Mouse (Mus musculus): ENCODE measurements around the gene Ptch2.

Gene Ptch2

DNA sequence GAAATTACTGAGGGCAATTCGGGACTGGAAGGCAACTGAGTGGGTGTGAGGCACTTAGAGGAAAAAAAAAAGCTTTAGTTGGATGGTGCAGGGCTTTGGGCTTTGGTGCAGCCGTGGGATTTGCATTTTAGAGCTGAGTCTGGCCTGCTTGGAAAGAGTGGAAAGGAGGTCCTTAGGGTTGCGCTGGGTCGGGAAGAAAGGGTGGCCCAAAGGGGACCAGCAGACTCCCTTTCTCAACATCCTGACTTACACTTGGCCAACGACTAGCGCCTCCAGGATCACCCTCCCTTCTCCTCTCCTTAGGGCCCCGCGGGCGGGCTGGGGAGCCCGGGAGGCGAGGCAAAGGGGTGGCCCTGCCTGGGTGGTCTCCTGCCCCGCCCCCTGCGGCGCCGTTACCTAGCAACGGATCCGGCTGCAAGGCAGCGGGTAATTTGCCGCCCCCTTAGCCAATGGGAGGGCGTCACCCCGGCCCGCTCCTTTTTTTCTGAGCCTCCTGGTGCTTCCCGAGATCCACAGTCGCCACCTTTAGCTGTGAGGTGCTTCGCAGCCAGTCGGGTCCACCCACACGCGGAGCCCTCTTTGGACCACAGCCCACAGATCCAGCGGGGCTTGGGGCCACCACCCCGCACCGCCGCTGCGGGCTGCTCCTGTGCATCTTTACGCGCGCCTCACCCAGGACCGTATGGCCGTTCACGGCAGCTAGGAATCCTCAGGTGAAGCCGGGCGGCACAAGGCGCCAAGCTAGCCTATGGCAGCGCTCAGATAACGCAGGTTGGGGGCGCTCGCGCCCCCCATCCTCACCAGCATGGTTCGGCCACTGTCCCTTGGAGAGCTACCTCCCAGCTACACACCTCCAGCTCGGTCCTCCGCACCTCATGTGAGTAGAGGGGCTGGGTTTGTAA is at the start of gene Ptch2:
TSS of gene Ptch2 (plus strand) at position 525 of the 902 bp plus-strand sequence.
- DNase-seq (ENCODE audit: low read depth, low spot score), result no peak

DNA sequence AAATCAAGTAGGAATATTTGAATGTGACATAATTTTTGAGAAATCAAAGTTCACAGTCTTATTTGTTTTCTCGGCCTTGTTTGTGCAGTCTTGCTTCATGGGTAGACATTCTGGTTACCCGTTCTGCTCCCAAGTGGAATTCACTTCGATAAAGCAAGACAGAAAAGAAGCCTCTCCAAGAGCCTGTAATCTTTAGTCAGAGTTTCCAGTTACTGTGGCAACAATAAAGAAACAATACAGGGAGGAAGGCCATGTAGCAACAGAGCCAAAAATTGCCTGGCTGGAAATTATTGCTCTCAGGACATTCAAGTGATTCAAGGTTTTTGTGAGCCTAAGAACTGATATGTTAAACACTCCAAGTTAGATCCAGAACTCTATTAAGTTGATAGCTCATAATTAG is 47.0 kb upstream of the Ptch2 start:
- no peak for DNase-seq (ENCODE audit: low read depth, low spot score)

DNA sequence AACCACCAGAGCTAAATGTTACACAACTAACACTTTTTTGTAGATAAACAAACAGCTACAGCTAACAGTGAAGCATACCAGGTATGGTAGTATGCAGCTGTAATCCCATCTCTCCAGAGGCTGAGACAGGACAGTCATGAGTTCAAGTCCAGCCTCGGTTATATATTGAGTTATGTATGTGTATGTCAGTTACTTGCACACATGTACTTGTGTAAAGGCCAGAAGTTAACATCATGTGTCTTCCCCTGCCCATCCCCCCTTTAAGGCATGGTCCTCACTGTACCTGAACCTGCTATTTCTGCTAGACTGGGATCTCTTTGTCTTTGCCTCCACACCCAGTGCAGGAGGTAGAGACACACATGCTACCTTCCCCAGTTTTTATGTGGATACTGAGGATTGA is 46.4 kb upstream of the Ptch2 start:
- no peak for DNase-seq (ENCODE audit: low read depth, low spot score)

DNA sequence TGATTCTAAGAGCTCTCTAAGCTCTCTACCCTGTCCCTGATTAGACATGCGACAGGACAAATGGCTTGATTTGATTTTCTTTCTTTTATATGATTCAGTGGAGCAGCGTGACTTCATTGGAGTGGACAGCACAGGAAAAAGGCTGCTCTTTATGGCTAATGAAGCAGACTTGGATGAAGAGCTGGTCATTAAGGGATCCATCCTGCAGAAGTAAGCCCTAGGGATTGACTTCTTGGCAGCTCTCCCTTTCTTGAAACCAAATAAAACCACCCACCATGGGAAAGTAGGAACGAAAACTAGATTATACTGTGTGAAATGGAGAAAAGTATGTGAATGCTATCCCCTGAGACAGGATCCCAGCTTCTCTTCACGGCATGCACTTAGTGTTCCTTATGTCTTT is 43.2 kb upstream of the Ptch2 start:
- no peak for DNase-seq (ENCODE audit: low read depth, low spot score)

DNA sequence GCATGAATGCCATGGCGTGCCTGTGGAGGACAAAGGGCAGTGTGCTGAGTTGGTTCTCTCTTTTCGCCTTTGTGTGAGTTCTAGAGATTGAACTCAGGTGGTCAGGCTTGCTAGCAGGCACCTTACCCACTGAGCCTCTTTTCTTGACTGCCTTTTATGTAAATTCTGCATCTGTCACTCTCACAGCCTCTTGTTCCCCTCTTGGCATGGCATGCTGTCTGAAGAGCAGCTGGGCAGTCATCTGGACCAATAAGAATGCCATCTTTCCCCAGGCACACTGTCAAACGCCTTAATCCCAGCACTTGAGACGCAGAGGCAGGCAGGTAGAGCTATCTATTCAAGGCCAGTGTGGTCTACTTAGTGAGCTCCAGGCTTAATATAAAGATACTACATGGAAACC is 41.9 kb upstream of the Ptch2 start:
- DNase-seq (ENCODE audit: low read depth, low spot score), result no peak

DNA sequence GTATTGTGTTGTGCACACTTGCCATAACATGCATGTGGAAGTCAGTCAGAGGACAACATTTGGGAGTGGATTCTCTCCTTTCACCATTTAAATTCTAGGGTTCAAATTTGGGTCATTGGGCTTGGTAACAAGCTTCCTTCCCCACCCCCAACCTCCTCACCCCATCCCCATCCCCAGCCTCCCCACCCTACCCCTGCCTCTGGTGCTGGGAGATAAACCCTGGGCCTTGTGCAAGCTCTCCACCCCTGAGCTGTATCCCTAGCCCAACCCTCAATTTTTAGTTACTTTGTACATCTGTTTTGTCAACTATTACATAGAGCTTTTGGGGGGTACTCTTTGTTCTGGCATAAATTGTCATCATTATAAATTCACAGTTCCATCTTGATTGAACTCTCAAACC is 39.8 kb upstream of the Ptch2 start:
- no peak for DNase-seq (ENCODE audit: low read depth, low spot score)

DNA sequence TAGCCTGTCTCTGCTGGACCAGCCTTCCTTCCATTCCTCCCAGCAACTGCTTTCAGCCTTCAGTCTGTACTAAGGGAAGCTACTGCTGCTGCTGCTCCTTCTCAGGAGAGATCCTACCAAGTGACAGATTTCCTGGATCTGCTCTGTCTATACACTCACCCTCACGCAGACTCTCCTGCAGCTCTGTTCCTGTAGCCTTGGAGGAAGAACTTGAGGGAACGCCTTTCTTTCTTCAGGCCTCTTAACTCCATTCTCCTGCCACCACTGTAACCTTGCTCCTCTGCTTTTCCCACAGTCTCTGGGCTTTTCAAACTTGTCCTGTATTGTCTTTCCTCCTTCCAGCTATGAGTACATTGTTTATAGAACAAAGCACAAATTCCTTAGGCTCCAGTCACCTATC is 39.4 kb upstream of the Ptch2 start:
- no peak for DNase-seq (ENCODE audit: low read depth, low spot score)

DNA sequence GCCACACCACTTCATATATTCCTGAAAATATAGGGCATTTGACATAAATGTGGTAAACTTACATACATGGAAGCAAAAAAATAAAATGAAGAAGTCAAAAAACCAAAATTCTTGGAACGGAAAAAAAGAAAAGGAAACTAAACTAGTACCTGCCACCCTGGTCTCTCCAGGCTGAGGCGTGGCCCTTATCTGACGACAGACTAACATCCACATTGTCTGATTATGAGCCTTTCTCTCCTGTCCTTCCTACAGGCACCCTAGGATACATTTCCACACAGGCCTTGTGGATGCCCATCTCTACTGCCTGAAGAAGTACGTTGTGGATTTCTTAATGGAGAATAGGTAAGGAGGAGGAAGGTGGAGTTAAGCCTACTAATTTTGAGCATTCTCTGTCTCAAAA is 37.4 kb upstream of the Ptch2 start:
- DNase-seq (ENCODE audit: low read depth, low spot score), result no peak

DNA sequence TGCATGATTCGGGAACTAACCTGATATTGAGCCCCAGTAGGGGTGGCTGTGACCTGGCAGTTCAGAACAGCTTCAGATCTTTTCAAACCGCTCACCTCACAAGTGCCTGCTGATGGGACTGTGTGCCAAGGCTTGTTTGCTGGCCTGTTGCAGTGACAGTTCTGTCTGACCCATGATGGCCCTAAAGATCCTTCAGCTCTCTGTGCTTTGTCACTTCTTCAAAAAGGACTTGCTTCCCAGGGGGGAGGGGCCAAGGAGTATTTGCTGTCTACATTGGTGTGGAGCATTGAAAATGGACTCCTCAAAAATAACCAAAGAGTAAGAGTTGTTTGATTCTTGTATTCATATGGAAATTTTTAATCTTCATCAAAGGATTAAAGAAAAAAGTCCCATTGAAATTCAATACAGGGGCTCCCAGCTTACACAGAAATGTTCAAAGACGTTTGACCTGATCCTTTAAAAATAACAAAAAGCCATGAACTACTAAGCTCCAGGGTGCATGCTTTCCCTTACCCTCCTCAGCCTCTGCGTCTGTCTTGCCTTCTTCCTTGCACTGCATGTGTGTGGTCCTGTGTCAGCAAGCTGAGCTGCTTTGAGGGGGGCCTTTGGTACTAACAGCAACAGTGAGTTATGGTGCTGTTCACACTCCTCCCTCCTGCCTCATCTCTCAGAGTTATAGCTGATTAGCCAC is 33.0 kb upstream of the Ptch2 start:
- no peak for DNase-seq (ENCODE audit: low read depth, low spot score)

DNA sequence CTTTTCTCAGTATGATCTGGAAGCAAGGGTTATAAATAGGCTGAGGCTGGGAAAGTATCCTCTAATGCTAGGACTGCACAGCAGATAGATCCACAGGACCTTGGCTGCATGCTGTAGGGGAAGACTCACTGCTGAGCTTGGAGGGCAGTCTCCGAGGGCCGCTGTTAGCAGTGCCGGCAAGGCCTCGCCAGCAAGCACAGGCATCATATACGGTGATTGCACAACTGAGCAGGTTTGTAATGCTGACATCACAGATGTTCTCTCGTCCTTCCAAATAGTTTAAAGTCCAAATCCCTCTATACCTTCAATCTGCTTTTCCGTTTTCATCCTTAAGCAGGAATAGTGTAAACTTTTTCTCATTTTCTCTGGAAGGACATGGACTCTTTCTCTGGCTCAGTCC is 27.8 kb upstream of the Ptch2 start:
- DNase-seq (ENCODE audit: low read depth, low spot score), result no peak

DNA sequence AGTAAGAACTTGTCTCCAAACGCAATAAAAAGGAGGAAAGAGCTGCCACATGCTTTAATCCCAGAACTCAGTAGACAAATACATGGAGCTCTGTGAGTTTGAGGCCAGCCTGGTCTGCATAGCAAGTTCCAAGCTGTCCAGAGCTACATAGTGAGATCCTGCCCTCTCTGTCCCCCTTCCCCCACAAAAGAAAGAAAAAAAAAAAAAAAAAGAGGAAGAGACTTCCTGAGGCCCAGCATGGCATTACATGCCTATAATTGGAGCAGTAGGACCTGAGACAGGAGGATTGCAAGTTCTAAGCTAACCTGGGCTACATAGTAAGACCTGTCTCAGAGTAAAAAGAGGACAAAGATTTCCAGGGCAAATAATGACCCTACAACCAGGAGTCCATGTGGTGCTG is 26.2 kb upstream of the Ptch2 start:
- no peak for DNase-seq (ENCODE audit: low read depth, low spot score)

DNA sequence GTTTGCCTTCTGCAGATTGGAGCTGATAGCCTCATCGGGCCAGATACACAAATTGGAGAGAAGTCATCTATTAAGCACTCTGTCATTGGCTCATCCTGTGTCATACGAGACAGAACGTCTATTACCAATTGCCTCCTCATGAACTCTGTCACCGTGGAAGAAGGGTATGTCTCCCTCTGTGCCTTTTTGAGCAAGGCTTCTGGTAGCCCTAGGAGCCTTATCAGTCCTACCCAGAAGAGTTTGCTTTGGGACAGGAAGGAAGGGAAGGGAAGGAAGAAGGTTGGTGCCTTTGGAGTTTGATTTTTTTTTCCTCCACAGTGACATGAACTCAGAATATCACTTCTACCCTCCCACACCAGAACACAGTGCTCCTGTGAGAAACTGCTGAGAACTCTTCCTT is 25.3 kb upstream of the Ptch2 start:
- no peak for DNase-seq (ENCODE audit: low read depth, low spot score)

DNA sequence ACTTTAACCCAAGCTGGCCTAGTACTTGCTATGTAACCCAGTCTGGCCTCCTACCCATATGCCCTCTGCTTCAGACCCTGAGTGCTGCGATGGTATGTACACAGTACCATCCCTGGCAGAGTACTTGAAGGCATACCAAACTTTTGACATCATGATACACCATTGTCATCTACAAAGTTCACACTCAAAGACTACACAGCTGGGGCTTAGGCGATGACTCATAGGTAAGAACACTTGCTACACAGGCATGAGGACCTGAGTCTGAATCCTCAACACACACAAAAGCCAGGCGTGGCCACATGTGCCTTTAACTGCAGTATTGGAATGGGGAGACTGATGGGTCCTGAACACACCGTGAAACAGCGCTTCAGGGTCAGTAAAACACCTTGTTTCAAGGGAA is 24.7 kb upstream of the Ptch2 start:
- no peak for DNase-seq (ENCODE audit: low read depth, low spot score)

DNA sequence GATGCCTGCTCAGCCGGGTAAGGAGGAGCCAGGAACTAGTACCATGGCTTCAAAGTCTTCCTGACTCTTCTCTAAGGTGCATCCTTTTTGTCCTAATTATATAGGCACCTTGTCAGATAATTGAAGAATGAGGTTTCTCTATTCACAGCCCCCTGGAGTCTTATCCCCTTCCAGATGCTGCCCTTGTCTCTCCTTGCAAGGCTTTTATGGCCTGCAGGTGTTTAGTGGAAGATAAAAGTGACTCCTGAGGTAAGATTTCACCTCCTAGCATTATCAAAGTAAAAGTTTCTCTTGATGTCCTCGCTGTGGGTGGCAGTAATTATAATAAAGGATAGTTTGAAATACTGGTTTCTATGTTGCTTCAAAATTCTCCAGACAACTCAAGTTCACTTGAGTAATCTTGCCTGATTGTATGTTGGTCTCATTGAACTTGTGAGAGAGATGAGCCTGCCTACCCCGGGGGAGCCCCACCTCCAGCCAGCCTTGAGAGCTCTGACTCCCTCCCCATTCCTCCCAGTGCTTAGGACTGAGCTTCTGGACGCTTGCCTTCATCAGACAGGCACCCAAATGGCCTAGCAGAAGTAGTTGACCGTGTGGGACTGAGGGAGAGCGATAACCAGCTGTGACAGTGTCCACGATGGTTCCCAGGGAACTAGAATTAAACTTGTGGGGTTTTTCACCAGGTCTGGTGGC is 7.8 kb upstream of the Ptch2 start:
- DNase-seq (ENCODE audit: low read depth, low spot score), result no peak

DNA sequence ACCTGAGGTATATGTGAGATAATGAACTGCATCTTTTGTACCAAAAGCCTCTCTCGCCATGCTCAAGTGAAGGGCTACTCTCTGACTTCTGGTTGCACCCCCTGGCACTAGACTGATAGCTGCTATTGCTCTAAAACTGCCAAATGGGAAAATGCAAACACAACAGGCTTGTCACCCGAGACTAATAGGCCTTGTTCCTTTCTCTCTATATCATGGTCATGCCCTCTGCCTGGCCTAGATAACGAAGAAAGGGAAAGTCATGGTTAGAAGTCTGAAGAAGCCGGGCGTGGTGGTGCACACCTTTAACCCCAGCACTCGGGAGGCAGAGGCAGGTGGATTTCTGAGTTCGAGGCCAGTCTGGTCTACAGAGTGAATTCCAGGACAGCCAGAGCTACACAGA is 5.3 kb upstream of the Ptch2 start:
- no peak for DNase-seq (ENCODE audit: low read depth, low spot score)

DNA sequence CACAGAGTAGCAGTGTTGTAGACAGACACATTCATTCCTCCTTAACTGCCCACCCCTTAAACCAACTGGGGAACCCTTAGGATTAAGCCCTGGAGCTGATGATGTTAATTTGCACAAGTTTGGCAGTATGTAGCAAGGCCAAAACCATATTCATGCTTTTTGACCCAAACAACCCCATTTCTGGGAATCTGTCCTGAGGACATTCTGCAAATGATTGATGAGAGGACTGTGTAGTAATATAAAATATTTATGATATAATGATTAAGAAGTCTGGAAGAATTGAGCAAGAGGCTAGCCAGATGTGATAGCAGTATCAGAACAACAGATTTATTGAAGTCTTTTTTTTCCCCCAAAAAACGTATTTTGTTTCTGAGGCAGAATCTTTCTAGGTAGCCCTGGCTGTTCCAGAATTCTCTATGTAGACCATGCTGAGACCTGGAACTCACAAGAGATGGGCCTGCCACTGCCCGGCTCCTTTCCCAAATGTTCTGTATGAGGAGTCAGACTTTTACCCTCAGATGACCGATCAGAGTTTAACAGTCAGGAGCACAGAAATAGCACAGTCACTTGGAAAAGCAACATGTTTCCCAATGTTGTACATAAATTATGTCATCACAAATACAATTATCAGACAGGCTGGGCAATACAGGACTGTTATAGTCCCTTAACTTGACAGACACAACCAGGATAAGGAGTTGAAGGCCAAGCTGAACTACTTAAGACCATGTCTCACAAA is 1.1 kb upstream of the Ptch2 start:
- no peak for DNase-seq (ENCODE audit: low read depth, low spot score)

DNA sequence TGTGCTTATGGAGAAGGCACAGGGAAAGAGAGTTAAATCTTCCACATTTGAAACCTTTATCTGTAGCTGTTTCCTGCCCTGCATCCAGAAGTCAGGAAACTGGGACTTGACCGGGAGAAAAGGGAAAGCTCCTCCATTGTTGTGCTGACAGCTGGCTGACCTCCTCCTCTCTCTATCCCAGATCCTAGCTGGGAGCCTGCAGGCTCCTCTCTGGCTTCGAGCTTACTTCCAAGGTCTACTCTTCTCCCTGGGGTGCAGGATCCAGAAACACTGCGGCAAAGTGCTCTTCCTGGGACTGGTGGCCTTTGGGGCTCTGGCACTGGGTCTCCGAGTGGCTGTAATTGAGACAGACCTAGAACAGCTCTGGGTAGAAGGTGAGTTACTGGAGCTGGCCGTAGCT is 791 bp downstream of the Ptch2 start:
- DNase-seq (ENCODE audit: low read depth, low spot score), result no peak

DNA sequence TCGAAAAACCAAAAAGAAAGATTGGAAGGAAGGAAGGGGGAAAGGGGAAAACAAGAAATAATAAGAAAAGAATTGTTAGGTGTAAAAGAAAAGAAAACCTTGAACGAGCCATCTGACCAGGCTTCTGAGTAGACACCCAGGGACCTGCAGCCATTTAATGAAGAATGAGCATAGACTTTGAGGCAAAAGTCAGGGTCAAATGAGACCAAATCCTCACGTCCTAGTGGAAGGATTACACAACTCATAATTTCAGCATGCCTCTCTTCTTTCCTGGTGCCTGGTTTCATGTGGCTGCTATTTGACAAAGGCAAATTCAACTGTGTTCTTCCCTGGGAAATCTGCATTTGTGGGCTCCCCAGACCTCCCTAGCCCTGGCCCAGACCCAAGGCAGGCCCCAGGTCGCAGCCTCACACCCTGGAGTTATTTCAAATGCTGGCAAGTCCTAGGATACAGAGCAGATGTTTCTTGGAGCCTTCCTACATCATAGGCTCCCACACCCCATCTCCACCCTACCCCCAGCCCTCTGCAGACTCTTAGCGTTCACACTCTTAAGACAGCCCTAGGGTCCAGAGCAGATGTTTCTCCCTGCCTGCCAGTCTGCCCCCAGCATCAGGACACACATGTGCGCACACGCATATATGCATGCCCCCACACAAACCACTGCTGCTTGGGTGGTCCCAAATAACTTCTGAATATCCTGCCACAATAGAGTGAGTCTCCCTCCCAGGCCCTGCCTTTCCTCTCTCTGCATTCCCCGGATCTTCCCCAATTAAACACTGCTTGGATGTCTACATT is 2.3 kb downstream of the Ptch2 start:
- no peak for DNase-seq (ENCODE audit: low read depth, low spot score)

DNA sequence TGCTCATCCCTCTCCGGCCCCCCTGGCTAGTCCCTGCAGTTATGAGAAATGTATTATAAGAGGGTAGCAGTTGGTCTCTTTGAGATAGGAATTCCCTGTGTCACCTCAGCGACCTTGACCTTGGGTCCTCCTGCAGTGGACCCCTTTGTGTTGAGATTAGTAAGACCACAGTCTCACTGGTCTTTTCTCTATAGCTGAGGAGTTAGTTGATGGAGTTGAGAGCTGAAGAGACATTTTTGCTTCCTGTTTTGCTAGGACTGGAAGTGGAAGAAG is 2.8 kb downstream of the Ptch2 start:
- no peak for DNase-seq (ENCODE audit: low read depth, low spot score)

DNA sequence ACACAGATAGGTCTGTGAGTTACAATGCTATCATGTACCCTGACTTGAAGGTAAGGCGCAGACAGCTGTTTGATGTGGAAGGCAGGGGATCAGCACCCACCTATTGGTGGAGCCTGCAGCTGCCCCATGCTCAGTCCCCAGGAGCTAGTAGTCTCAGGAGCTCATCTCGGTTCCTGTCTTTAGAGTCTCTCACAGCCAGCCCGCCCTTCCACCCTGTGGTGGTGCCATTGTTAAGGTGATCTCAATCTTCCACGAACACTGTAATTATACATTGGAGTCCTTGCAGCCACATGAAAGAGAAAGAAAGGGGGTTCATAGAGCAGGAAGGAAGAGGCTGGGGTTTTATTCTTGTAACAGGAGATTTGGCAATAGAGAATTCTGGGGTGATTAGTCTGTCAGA is 4.2 kb downstream of the Ptch2 start:
- no peak for DNase-seq (ENCODE audit: low read depth, low spot score)

DNA sequence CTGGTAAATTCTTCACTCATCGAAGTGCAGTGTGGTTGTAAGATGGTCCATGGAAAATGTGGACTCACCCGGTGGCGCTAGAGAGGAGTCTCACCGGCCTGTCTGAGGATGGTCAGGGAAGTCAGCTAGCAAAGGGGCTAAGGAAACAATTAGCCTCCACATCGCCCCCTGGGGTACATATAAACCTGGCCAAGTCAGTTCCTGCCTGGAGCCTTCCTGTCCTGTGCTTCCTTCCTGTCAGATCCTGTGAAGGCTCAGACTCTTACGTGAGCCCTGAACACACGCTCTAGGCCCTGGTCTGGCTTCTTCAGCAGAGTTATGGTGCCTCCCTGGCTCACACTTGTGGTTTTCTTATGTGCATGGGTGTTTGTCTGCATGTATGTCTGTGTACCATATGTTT is 5.3 kb downstream of the Ptch2 start:
- DNase-seq (ENCODE audit: low read depth, low spot score), result peak; percentile 40
